Mouse (Mus musculus) bone marrow macrophage, adult 2 months (primary cell): ENCODE data around the gene Agbl3. TPM values are rescaled to one million over a fixed set of nuclear protein-coding genes. Genes with fewer than 3 reads are reported as not detected.

ENCODE experiments used
- H3K27ac ChIP-seq: 2 replicates; pipeline ENCODE4 v1.5.1; 2012; ENCODE audit warnings: low read depth, low read length; ENCODE audit not compliant: insufficient read depth
- H3K4me1 ChIP-seq: 2 replicates; pipeline ENCODE4 v1.6.1; 2012; ENCODE audit warnings: low read length; ENCODE audit not compliant: control insufficient read depth, insufficient read depth
- H3K4me3 ChIP-seq: 2 replicates; pipeline ENCODE4 v1.5.1; 2012; ENCODE audit warnings: mild to moderate bottlenecking, low read length, moderate library complexity; ENCODE audit not compliant: insufficient read depth
- CTCF ChIP-seq: IDR thresholded peaks from 2 replicates; pipeline ENCODE4 v1.5.1; 2012; ENCODE audit warnings: low read depth, mild to moderate bottlenecking, low read length, moderate library complexity
- POLR2A ChIP-seq: IDR thresholded peaks from 2 replicates; pipeline ENCODE4 v1.6.1; 2012; ENCODE audit warnings: mild to moderate bottlenecking, low read depth, low read length, borderline replicate concordance
- polyA plus RNA-seq: library from polyadenylated mRNA; stranded (reverse); fragments of >200 nt; gene quantifications from 2 replicates; pipeline ENCODE4 v1.2.4, GENCODE M21; 2012; ENCODE audit not compliant: missing spikeins, insufficient read depth, insufficient read length

Agbl3 gene
- polyA plus RNA-seq, 1 experiment = 4.6 TPM

GRCm38 (mm10) chr6:34879101-34879740 lies 99.0 kb downstream of the Agbl3 start:
- Histone ChIP-seq H3K4me3 (no peak overlapping the region), H3K27ac (peak overlapping the region; percentile 52), H3K4me1 (peaks cover 28% of the 10 kb centered on the region)

GRCm38 (mm10) chr6:34879911-34880475 lies 99.8 kb downstream of the Agbl3 start:
- H3K4me3 ChIP-seq = no peak overlapping the region
- TF ChIP-seq CTCF (peak; percentile 41), POLR2A (no peak)
- peak overlapping the region; percentile 46 for H3K27ac ChIP-seq
- H3K4me1 ChIP-seq = peaks cover 20% of the 10 kb centered on the region

More at GRCm38 (mm10) chr6:34879101-34879740, 99.0 kb downstream of the Agbl3 start:
- TF ChIP-seq CTCF (no peak), POLR2A (no peak)

- H3K27ac ChIP-seq = no peak overlapping the region
- no peaks in the 10 kb centered on the region for H3K4me1 ChIP-seq
- H3K4me3 ChIP-seq = no peak overlapping the region
- TF ChIP-seq CTCF (no peak), POLR2A (no peak)
These were observed 104.5 kb downstream of the Agbl3 start for GRCm38 (mm10) chr6:34884724-34885123.

DNA sequence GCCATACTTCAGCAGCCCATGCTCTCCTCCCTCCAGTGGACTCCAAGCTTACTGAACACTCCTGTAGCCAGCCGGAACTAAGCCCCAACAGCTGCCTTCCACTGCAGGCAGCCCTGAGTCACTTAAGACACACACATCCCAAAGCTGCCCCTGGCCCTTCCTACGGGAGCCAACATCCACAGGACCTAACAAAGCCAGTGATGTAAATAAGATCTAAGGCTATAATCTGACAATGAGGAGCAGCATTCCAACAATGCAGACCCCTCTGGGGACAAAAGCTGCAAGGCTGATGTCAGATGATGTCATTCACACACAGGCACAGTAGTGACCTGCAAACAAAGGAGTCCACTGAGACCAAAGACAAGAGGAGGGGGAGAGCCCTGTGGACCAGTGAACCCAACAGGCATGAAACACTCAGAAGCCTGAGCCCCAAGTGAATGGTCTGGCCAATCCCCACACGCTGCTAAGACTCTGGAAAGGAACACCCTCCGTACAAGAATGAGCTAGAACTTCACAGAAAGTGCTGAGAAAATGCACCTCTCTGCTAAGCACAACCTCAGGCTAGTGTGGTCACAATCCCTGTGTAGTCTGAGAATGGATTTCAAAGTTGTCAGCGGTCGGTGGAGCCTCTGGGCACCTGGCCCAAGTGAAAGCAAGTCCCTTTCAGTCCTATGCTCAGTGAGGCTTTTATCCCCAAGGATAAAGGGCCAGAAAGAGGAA lies 107.1 kb downstream of the Agbl3 start:
- no peak overlapping the region for H3K4me3 ChIP-seq
- no peak for TF ChIP-seq CTCF
- H3K27ac ChIP-seq = no peak overlapping the region
- no peaks in the 10 kb centered on the region for H3K4me1 ChIP-seq

DNA sequence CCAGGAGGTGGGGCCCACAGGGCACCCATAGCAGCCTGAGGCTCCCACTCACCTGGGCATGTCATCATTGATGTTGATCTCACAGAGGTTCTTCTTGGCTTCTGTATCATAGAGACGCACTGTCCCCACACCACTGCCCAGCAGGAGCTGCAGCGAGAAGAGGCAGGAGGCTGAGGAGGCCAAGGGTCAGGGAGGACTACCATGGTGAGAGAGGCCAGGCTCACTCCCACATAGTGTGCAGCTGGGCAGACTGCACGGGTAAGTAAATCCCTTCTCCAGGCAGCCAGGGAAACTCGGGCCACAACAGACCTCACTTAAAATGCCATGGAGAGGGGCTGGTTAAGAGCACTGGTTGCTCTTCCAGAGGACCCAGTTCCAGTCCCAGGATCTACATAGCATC lies 109.0 kb downstream of the Agbl3 start:
- no peak for TF ChIP-seq CTCF
- TF ChIP-seq POLR2A = no peak
- no peak overlapping the region for H3K27ac ChIP-seq
- H3K4me1 ChIP-seq = no peaks in the 10 kb centered on the region
- H3K4me3 ChIP-seq = no peak overlapping the region

DNA sequence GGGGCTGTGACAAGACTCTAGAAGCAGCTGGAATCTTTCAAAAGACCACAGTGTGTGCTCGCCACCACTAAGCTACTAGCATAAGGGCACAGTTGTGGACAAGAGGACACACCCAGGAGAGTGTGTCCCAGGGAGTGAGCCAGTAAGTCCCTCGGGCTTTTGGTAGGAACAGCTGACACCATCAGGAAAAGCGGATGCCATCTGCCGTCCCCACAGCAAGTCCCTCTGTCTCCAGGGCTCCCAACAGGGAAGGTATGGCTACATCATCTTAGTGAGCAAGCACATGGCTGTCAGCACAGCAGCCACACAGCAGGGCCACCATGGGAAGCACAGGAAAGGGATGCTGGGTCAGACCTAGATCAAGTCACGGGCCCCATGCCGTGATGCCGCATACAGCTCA lies 115.3 kb downstream of the Agbl3 start:
- Histone ChIP-seq H3K4me1 (peaks cover 3% of the 10 kb centered on the region; the same call in 1 of the 2 replicates), H3K27ac (no peak overlapping the region), H3K4me3 (no peak overlapping the region)
- no peak for TF ChIP-seq POLR2A
- no peak for TF ChIP-seq CTCF

DNA sequence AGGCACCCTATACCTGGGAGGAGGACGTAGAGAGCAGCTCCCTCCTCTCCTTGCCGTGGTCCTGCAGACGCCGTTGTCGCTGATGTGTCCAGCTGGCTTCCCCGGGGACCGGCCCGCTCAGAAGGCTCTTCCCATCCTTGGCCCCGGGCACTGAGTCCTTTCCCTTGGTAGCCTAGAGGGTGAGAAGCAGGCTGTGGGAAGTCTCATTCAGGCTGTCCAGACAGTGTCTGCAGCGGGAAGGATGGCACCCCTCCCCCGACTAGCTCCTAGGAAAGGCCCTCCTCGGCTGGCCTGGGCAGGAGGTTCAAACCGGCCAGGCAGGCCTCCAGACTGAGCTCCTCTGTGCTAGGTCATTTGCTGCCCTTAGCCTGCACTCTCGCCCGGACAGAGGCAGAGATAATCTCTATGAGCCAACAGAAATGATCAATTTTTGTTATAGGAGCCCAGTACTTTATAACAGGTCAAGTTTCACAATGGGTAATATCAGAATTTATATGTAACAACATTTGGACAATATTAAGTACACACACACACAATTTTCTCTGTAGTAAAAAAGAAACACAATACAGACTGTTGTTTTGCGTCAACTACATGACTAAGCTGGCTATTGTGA lies 116.0 kb downstream of the Agbl3 start:
- TF ChIP-seq CTCF (no peak), POLR2A (no peak)
- no peak overlapping the region for H3K27ac ChIP-seq
- H3K4me1 ChIP-seq = peaks cover 8% of the 10 kb centered on the region; the same call in 1 of the 2 replicates
- H3K4me3 ChIP-seq = no peak overlapping the region

DNA sequence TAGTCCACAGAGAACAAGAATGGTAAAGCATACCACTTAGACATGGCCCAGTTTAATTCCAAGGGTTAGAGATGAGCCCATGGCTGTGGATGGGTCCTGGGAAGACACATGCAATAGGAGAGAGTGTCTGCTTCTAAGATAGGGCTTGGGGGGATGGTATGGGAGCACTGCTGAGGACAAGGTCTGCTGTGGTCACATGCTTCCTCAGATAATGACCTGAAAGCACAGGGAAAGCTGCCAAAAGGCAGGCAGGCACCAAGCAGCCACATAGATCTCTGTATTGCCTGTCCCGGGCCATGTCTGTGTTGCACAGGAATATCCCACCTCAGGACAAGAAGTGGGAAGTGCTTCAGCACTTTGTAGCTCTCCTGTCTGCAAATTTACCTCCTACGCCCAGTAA lies 118.9 kb downstream of the Agbl3 start:
- Histone ChIP-seq H3K27ac (no peak overlapping the region), H3K4me1 (peaks cover 32% of the 10 kb centered on the region), H3K4me3 (no peak overlapping the region)
- TF ChIP-seq POLR2A (no peak), CTCF (no peak)

DNA sequence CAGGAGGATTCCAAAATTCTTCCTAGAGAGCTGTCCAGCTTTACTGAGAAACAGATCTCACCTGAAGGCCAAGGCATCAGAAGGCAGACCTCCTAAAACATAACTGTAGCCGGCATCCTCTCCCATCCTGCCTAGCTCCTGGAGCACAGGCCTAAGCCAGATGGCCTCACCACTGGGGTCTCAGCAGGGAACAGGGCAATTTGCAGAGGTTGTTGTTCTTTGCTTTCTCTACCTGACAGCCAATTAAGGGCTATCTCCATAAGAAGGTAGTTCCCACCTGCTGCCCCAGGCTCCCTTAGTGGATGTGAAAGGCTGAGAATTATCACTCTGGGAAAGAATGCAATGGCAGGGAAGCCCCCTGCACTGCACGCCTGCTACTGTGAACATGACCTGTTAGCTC lies 120.8 kb downstream of the Agbl3 start:
- TF ChIP-seq CTCF = no peak
- TF ChIP-seq POLR2A = no peak
- H3K4me3 ChIP-seq = no peak overlapping the region
- H3K27ac ChIP-seq = no peak overlapping the region
- peaks cover 49% of the 10 kb centered on the region for H3K4me1 ChIP-seq

GRCm38 (mm10) chr6:34901911-34902444 lies 121.7 kb downstream of the Agbl3 start:
- Histone ChIP-seq H3K4me1 (peaks cover 58% of the 10 kb centered on the region), H3K4me3 (no peak overlapping the region), H3K27ac (peak overlapping the region; percentile 7)
- TF ChIP-seq POLR2A (no peak), CTCF (no peak)
